Mouse (Mus musculus) hindbrain, embryonic 12.5 days (tissue): ENCODE results near the gene Sox5. TPM values are rescaled to one million over a fixed set of nuclear protein-coding genes. Genes with fewer than 3 reads are reported as not detected.
"Not testable (repeated sequence)": the region's sequence is repeated elsewhere in the genome, so short reads cannot be mapped to it uniquely, and the experiment has no call there.

Experiments used
- ATAC-seq: fragments of 200-750 bp; cut with Nextera tagmentation; 2 replicates; pipeline ENCODE4 v1.8.0; 2017; ENCODE audit warnings: moderate TSS enrichment; ENCODE audit not compliant: low FRiP score
- H3K27ac ChIP-seq: fragments of 300-500 bp; sonication (generic); 2 replicates; pipeline ENCODE4 v1.5.1; 2016; ENCODE audit warnings: mild to moderate bottlenecking
- H3K27me3 ChIP-seq: fragments of 300-500 bp; sonication (generic); 2 replicates; pipeline ENCODE4 v1.6.1; 2016; ENCODE audit warnings: mild to moderate bottlenecking
- H3K36me3 ChIP-seq: fragments of 300-500 bp; sonication (generic); 2 replicates; pipeline ENCODE4 v1.6.1; 2016; ENCODE audit warnings: mild to moderate bottlenecking
- H3K4me1 ChIP-seq: fragments of 300-500 bp; sonication (generic); 2 replicates; pipeline ENCODE4 v1.6.1; 2016
- H3K4me2 ChIP-seq: fragments of 300-500 bp; sonication (generic); replicated peaks from 2 replicates; pipeline ENCODE4 v1.6.1; 2016; ENCODE audit warnings: mild to moderate bottlenecking
- H3K4me3 ChIP-seq: fragments of 300-500 bp; sonication (generic); 2 replicates; pipeline ENCODE4 v1.5.1; 2016; ENCODE audit warnings: mild to moderate bottlenecking
- H3K9ac ChIP-seq: fragments of 300-500 bp; sonication (generic); 2 replicates; pipeline ENCODE4 v1.6.1; 2016; ENCODE audit warnings: mild to moderate bottlenecking, moderate library complexity
- H3K9me3 ChIP-seq: fragments of 300-500 bp; sonication (generic); replicated peaks from 2 replicates; pipeline ENCODE4 v1.6.1; 2016; ENCODE audit warnings: mild to moderate bottlenecking
- WGBS: fragments of 180-500 bp; shearing (Covaris S2); methylation state at CpG from one replicate; pipeline ENCODE4 v1.1.7; 2016; 5-methylcytosine and 5-hydroxymethylcytosine counted together
- polyA plus RNA-seq: library from polyadenylated mRNA; unstranded; fragments of >200 nt; fragmentation: Nextera tagmentation; extraction: Ambion mirVana; gene quantifications from 2 replicates; pipeline ENCODE4 v1.2.1, GENCODE M21; 2016

Sox5 gene
- polyA plus RNA-seq, 1 experiment from 2014 or later, result 49.1 TPM

DNA sequence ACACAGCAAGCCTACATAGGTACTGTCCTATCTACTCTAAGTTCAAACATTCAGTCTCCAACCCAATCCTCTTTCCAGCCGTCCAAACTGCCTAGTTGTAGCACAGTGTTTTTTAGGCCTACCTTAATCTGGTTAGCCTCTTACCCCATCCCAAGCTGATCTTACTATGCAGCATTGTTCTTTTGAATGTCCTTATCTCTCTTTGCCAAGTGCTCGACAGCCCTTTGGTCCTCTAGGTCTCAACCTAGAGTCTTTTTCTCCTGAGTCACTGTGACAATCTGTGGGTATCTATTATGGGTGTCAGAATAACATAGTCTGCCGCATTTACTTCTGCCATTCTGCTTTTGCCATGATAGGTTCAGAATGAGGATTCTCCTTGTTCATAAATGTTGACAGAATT, 598.7 kb downstream of the Sox5 start:
- Histone ChIP-seq H3K27me3 (no peaks in the 10 kb centered on the region), H3K9me3 (no peaks in the 10 kb centered on the region), H3K9ac (no peak overlapping the region), H3K4me2 (no peak overlapping the region), H3K4me1 (peaks cover 10% of the 10 kb centered on the region; the same call in 1 of the 2 replicates), H3K27ac (no peak overlapping the region), H3K4me3 (no peak overlapping the region), H3K36me3 (no peaks in the 10 kb centered on the region)
- no peak for ATAC-seq
- 88% methylated on average over 3 of the region's 3 CpGs for WGBS

DNA sequence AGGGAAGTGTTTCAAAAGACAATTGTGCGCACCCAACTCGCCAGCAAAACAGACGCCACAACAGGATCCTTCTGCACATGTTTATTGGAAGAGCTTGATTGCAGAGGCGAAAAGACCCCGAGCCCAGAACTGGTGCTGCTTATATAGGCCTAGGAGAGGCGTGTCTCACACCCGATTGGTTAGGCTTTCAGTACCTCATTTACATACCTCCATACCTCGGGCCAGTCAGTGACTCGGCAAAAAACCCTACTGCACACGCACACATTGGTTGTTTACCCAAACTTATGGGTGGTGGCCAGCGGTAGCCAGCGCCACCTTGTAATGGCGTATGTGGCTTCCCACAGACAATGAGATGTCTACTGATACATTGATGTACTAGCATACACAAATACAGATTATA, 599.3 kb downstream of the Sox5 start:
- not testable (repeated sequence) for H3K4me3 ChIP-seq, H3K4me2 ChIP-seq, ATAC-seq, H3K36me3 ChIP-seq, H3K27me3 ChIP-seq, H3K9me3 ChIP-seq, H3K9ac ChIP-seq, H3K27ac ChIP-seq
- WGBS, result 96% methylated on average over 13 of the region's 13 CpGs
- peaks cover 10% of the 10 kb centered on the region; the same call in 1 of the 2 replicates for H3K4me1 ChIP-seq

DNA sequence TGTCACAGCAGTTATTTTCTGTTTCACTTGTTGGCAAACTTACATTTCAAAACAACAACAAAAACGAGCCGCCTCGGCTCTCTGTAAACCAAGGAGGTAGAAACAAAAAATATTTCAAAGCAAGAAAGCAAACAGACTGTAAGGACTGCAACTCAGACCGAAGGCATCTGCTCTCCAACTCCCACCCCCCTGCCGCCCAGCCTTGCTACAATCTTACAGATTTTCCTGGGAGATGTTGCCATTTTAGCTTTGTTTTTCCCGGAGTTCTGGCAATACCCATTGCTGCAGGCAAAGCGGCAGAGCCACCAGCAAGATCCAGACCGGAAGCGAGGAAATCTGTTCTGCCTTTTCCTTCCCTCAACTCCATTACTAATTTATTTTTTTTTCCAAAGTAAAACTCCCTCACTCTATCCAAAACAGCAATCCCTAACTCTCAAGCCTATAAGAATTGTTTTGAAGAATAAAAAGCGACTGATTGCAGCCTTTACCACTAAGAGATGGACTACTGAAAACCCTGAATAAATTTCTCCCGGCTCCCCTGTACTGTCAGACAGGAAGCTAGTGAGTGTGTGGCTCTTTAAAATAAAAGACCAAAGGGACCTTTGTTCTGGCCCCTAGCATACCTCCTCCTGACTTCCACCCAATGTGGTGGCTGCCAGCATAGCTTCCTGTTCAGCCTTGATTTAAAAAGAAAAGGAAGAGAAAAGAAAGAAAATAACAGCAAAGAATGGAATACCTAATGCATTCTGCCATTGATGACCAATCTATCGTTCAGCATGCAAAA, 600.5 kb downstream of the Sox5 start:
- H3K4me3 ChIP-seq, result peak overlapping the region; percentile 10; the same call in 1 of the 2 replicates
- H3K36me3 ChIP-seq, result no peaks in the 10 kb centered on the region
- no peaks in the 10 kb centered on the region for H3K27me3 ChIP-seq
- ATAC-seq, result no peak
- H3K4me1 ChIP-seq, result peaks cover 10% of the 10 kb centered on the region; the same call in 1 of the 2 replicates
- H3K27ac ChIP-seq, result peak overlapping the region; percentile 25
- no peaks in the 10 kb centered on the region for H3K9me3 ChIP-seq
- 48% methylated on average over 12 of the region's 12 CpGs for WGBS
- H3K4me2 ChIP-seq, result peak overlapping the region; percentile 44
- no peak overlapping the region for H3K9ac ChIP-seq

DNA sequence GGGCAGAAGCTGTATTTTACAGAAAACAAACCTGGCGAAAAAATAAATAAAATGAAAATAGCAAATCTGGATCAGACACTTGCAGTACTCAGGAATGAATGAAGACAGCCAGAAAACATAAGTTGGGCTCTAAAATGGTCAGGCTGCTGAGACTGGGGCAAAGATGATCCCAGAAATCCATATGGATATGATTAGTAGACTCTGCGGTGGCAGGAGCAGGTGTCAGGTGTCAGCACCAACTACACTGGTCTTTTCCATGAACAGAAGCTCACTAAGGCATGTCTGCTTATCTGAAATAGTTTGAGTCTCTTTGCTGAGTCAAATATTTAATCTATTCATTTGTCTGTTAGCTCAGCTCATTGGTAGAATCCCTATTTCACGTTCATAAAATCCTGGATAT, 602.7 kb downstream of the Sox5 start:
- Histone ChIP-seq H3K9ac (no peak overlapping the region), H3K4me3 (no peak overlapping the region), H3K4me2 (no peak overlapping the region), H3K27ac (no peak overlapping the region), H3K9me3 (no peaks in the 10 kb centered on the region), H3K36me3 (no peaks in the 10 kb centered on the region), H3K27me3 (no peaks in the 10 kb centered on the region), H3K4me1 (peaks cover 16% of the 10 kb centered on the region)
- WGBS, result 66% methylated on average over 3 of the region's 3 CpGs
- no peak for ATAC-seq

DNA sequence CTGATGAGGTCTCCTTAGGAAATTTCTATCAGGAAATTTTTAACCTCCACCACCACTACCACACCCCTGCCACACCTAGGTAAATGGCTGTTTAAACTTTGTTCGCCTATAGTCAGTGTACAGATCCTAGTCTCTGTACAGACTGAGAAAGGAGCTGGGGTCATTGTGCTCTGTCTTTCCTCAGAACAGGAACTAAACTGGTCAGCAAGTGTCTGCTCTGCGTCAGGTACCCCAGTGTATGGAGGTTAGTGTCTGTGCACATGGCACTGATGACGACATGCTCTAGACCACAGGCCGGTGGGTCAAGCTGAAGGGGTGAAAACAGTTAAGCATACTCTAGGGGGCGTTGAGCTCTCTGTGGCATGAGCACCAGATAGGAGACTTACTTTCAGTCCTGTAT, 605.1 kb downstream of the Sox5 start:
- no peaks in the 10 kb centered on the region for H3K9me3 ChIP-seq
- H3K4me2 ChIP-seq, result no peak overlapping the region
- H3K27me3 ChIP-seq, result no peaks in the 10 kb centered on the region
- no peak overlapping the region for H3K4me3 ChIP-seq
- no peaks in the 10 kb centered on the region for H3K36me3 ChIP-seq
- WGBS, result 91% methylated on average over 5 of the region's 5 CpGs
- ATAC-seq, result no peak
- peaks cover 17% of the 10 kb centered on the region for H3K4me1 ChIP-seq
- H3K27ac ChIP-seq, result no peak overlapping the region
- no peak overlapping the region for H3K9ac ChIP-seq

DNA sequence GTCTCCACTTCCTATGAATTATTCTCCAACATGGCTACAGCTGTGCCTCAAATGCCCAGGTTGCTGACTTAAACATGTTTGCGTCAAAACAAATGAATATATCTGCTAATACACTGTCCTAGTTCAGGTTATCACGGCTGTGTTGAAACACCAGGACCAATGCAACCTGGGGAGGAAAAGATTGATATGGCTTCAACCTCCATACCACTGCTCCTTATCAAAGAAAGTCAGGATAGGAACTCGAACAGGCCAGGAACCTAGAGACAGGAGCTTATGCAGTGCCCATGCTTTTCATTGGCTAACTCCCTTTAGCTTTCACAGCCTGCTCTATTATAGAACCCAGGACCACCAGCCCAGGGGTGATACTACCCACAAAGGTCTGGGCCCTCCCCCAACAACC, 606.2 kb downstream of the Sox5 start:
- Histone ChIP-seq H3K9me3 (no peaks in the 10 kb centered on the region), H3K9ac (no peak overlapping the region), H3K36me3 (no peaks in the 10 kb centered on the region), H3K27me3 (no peaks in the 10 kb centered on the region), H3K4me3 (no peak overlapping the region), H3K4me1 (peaks cover 11% of the 10 kb centered on the region), H3K27ac (no peak overlapping the region), H3K4me2 (no peak overlapping the region)
- 91% methylated on average over 3 of the region's 3 CpGs for WGBS
- no peak for ATAC-seq

DNA sequence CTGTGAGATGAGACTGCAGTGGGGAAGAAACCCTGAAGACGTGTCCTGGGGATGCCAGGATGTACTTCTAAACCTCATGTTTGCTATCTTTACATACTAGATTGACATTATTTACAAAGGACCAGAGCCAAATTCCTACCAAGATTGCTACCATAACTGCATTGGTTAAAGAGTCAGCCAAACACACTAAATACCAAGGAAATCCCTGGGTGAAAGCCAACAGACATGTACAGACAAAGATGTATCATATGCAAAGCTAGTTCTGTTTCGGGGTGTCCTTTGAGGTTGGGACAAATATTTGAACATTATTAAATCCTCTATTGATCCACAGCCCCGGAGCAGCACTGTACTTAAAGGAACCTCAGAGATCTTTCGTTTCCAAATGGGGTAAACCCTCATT, 611.2 kb downstream of the Sox5 start:
- ATAC-seq, result no peak
- H3K9ac ChIP-seq, result no peak overlapping the region
- H3K27ac ChIP-seq, result no peak overlapping the region
- H3K4me2 ChIP-seq, result no peak overlapping the region
- no peak overlapping the region for H3K4me3 ChIP-seq
- no peaks in the 10 kb centered on the region for H3K36me3 ChIP-seq
- no peaks in the 10 kb centered on the region for H3K9me3 ChIP-seq
- H3K27me3 ChIP-seq, result no peaks in the 10 kb centered on the region
- H3K4me1 ChIP-seq, result peaks cover 43% of the 10 kb centered on the region
- 75% methylated on average over 4 of the region's 4 CpGs for WGBS

DNA sequence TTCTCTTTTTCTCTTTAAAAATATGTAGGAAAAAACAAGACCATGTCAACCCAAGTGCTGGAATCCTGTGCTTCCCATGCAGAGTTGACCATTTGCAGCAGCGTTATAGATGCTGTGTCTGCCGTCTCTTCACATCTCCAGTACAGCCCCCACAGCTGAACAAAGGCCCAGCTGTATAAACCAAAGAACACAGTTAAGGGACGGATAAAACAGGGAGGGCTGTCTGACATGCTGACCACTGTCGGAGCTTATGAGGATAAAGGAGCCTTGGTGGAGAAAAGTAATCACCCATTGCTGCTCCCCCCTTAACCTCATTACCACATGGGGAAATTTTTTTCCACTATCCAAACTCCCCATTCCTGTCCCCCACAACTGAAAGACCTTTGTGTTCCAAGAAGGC, 612.0 kb downstream of the Sox5 start:
- Histone ChIP-seq H3K4me1 (peaks cover 44% of the 10 kb centered on the region), H3K27me3 (no peaks in the 10 kb centered on the region), H3K9ac (no peak overlapping the region), H3K4me2 (no peak overlapping the region), H3K36me3 (no peaks in the 10 kb centered on the region), H3K9me3 (no peaks in the 10 kb centered on the region), H3K27ac (0 out of 2 replicates have a peak overlapping the region, but pooled peaks have one; percentile 30), H3K4me3 (no peak overlapping the region)
- 15% methylated on average over 4 of the region's 4 CpGs for WGBS
- no peak for ATAC-seq

DNA sequence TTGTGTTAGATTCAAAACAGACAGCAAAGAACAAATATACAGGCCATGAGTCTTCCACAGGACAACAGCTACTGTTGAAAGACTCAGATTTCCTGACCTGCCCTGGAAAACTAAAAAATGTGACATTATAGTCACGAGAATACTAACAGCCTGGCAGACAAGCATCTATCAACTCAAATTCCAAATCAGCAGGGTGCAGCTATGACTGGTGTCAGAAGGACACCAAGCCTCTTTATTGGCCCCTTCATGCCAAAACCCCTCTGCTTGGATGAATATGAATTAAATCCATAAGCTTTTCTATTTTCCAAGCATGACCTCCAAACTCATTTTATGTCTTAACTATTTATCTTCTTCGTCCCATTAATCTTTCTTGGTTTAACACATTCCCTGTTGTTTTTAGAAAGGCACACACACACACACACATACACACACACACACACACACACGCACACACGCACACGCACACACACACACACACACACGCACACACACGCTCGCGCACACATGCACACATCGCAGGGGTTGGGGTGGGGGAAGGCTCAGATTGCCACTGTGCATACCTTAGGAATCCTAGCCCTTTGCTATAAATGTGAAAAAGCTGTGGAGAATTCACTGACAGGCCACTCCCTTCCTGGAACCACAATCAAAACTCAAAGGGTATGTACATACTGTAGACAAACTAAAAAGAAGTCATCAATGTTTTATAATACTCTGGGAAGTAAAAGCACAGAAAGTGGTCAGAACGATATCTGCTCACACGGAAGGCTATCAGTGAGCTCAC, 612.9 kb downstream of the Sox5 start:
- no peak overlapping the region for H3K4me2 ChIP-seq
- no peaks in the 10 kb centered on the region for H3K9me3 ChIP-seq
- no peak overlapping the region for H3K9ac ChIP-seq
- H3K27ac ChIP-seq, result no peak overlapping the region
- H3K4me3 ChIP-seq, result no peak overlapping the region
- WGBS, result 68% methylated on average over 12 of the region's 12 CpGs
- ATAC-seq, result 0 out of 2 replicates have a peak, but pooled peaks have one; percentile 18
- H3K4me1 ChIP-seq, result peaks cover 38% of the 10 kb centered on the region
- no peaks in the 10 kb centered on the region for H3K27me3 ChIP-seq
- no peaks in the 10 kb centered on the region for H3K36me3 ChIP-seq

DNA sequence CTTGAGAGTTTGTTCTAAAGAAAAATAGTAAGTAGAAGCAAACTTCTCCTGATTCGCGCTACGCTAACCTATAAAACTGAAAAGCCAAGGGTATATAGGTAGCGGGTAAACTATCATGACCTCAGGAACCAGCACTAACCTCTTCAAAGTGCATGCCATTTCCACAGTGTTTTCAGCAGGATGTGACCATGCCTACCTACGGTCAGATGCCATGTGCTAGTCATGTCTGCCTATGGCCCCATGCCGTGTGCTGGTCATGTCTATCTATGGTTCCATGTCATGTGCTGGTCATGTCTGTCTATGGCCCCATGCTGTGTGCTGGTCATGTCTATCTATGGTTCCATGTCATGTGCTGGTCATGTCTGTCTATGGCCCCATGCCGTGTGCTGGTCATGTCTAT, 614.7 kb downstream of the Sox5 start:
- no peak for ATAC-seq
- H3K27me3 ChIP-seq, result no peaks in the 10 kb centered on the region
- no peaks in the 10 kb centered on the region for H3K9me3 ChIP-seq
- no peak overlapping the region for H3K4me2 ChIP-seq
- H3K36me3 ChIP-seq, result no peaks in the 10 kb centered on the region
- peak overlapping the region; percentile 64; the same call in 1 of the 2 replicates for H3K27ac ChIP-seq
- H3K4me1 ChIP-seq, result peaks cover 38% of the 10 kb centered on the region
- H3K4me3 ChIP-seq, result no peak overlapping the region
- H3K9ac ChIP-seq, result no peak overlapping the region
- 96% methylated on average over 7 of the region's 7 CpGs for WGBS

DNA sequence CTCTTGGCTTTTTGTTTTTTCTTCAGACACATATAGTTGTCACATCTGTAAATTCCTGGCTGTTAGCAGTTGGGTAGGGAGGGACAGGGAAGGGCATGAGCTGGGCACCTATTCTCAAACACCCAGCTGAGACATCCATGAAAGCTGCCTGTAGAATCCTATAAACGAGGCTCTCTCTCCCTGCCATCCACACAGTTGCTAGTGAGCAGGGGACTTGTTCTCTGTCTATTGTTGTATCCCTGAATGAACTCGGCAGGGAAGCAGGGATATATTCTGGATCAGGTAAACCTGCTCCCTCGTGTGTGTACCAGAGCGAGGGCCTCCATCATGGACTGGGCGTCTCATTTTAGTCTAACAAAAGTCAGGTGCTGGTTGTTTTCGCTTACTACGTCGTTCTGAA, 615.1 kb downstream of the Sox5 start:
- peak; percentile 27; the same call in 1 of the 2 replicates for ATAC-seq
- Histone ChIP-seq H3K36me3 (no peaks in the 10 kb centered on the region), H3K9me3 (no peaks in the 10 kb centered on the region), H3K4me3 (no peak overlapping the region), H3K27me3 (no peaks in the 10 kb centered on the region), H3K4me2 (no peak overlapping the region), H3K9ac (no peak overlapping the region), H3K4me1 (peaks cover 38% of the 10 kb centered on the region), H3K27ac (peak overlapping the region; percentile 64; the same call in 1 of the 2 replicates)
- WGBS, result 58% methylated on average over 8 of the region's 8 CpGs

DNA sequence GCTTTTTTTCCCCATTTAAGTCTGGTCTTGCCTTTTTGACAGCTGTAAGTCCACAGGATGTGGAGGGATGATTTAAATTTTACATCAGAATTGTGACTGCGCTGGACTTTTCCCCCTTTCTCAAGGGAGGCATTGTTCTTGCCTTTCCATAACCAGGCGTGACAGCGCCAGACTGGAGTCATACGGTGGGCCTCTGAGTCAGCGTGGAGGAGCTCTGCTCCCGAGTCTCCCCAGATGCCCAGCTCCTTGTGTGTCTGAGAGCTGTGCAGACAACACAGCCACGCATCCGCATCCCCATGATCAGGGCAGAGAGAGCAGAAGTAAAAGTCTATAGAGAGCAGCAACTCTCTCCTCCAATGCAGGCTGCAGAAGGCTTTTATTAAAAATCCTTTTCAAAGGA, 615.7 kb downstream of the Sox5 start:
- H3K27ac ChIP-seq, result peak overlapping the region; percentile 64
- H3K9ac ChIP-seq, result no peak overlapping the region
- no peak overlapping the region for H3K4me3 ChIP-seq
- peak; percentile 87 for ATAC-seq
- no peaks in the 10 kb centered on the region for H3K27me3 ChIP-seq
- H3K36me3 ChIP-seq, result no peaks in the 10 kb centered on the region
- WGBS, result 2% methylated on average over 8 of the region's 8 CpGs
- H3K4me2 ChIP-seq, result peak overlapping the region; percentile 30
- H3K9me3 ChIP-seq, result no peaks in the 10 kb centered on the region
- peaks cover 38% of the 10 kb centered on the region for H3K4me1 ChIP-seq
